ENCODE assay signal across 44 mouse cellular contexts in genomic region chr5:108403453-108403852, GRCm38 (mm10). TPM values are rescaled to one million over a fixed set of nuclear protein-coding genes. Genes with fewer than 3 reads are reported as not detected.
"Had no signal": no experiment of that assay in that cellular context is flagged by ENCODE, and none has a peak within 500 bp of the region (broad histone marks: within the 10 kb centered on the region; RNA-seq: fewer than 3 reads in every experiment).

No protein-coding gene starts in this region.

- H3K9ac ChIP-seq: heart, embryonic 12.5 days; heart, embryonic 13.5 days; heart, embryonic 15.5 days; hindbrain, embryonic 12.5 days; hindbrain, embryonic 13.5 days; hindbrain, embryonic 14.5 days; hindbrain, embryonic 15.5 days; intestine, embryonic 15.5 days; kidney, embryonic 15.5 days had no signal

- H3K4me2 ChIP-seq: heart, embryonic 11.5 days; heart, embryonic 12.5 days; heart, embryonic 13.5 days; heart, embryonic 15.5 days; hindbrain, embryonic 12.5 days; hindbrain, embryonic 13.5 days; hindbrain, embryonic 14.5 days; hindbrain, embryonic 15.5 days; intestine, embryonic 15.5 days; kidney, embryonic 15.5 days had no signal

- H3K4me1 ChIP-seq: heart, embryonic 10.5 days; heart, embryonic 12.5 days; heart, embryonic 13.5 days; heart, embryonic 15.5 days; hindbrain, embryonic 10.5 days; hindbrain, embryonic 12.5 days; hindbrain, embryonic 13.5 days; hindbrain, embryonic 15.5 days; intestine, embryonic 15.5 days; kidney, embryonic 15.5 days had no signal

- ATAC-seq: hindbrain, embryonic 16.5 days; hindbrain, postnatal 0 days; inflammation-experienced regulatory T-cells, adult 6 months; intestine, embryonic 15.5 days; intestine, embryonic 16.5 days; intestine, postnatal 0 days had no signal

- DNase-seq: heart, postnatal 10 days; heart, postnatal 14 days; heart, postnatal 36 days; heart, postnatal 4 days; kidney, adult 11 months; kidney, adult 18-20 months; kidney, adult 2 months; kidney, adult 8-10 months; kidney, adult 9 months; kidney, postnatal 10 days; kidney, postnatal 14 days; kidney, postnatal 25 days; kidney, postnatal 36 days; kidney, postnatal 4 days; layer of hippocampus, adult 9-11 months; layer of hippocampus, postnatal 36 days had no signal

- H3K27ac ChIP-seq: heart, embryonic 10.5 days; heart, embryonic 13.5 days; heart, embryonic 15.5 days; hindbrain, embryonic 10.5 days; hindbrain, embryonic 12.5 days; hindbrain, embryonic 13.5 days; hindbrain, embryonic 14.5 days; hindbrain, embryonic 15.5 days; hindbrain, postnatal 0 days; intestine, embryonic 15.5 days; kidney, embryonic 15.5 days; kidney, postnatal 0 days; layer of hippocampus, adult 2 months; left cerebral cortex, adult 2 months had no signal

- H3K4me3 ChIP-seq: heart, embryonic 10.5 days; heart, embryonic 12.5 days; heart, embryonic 13.5 days; heart, embryonic 15.5 days; hindbrain, embryonic 10.5 days; hindbrain, embryonic 12.5 days; hindbrain, embryonic 13.5 days; hindbrain, embryonic 15.5 days; intestine, embryonic 15.5 days; kidney, embryonic 15.5 days; layer of hippocampus, adult 2 months; left cerebral cortex, adult 2 months had no signal

- H3K36me3 ChIP-seq: heart, embryonic 10.5 days; heart, embryonic 12.5 days; heart, embryonic 13.5 days; heart, embryonic 15.5 days; hindbrain, embryonic 10.5 days; hindbrain, embryonic 12.5 days; hindbrain, embryonic 13.5 days; hindbrain, embryonic 15.5 days; intestine, embryonic 15.5 days; kidney, embryonic 15.5 days had no signal

- H3K27me3 ChIP-seq: heart, embryonic 13.5 days; hindbrain, embryonic 13.5 days; hindbrain, embryonic 15.5 days; intestine, embryonic 15.5 days; kidney, embryonic 15.5 days had no signal

- H3K9me3 ChIP-seq: heart, embryonic 10.5 days; heart, embryonic 12.5 days; heart, embryonic 13.5 days; heart, embryonic 15.5 days; hindbrain, embryonic 10.5 days; hindbrain, embryonic 12.5 days; hindbrain, embryonic 13.5 days; hindbrain, embryonic 15.5 days; intestine, embryonic 15.5 days; kidney, embryonic 15.5 days had no signal

RNA-seq across cellular contexts. Expression of gene Pde6b, which starts 15.3 kb away (rescaled TPM):
- total RNA-seq: heart, postnatal 10 days; heart, postnatal 14 days; heart, postnatal 36 days; heart, postnatal 4 days; hindbrain, postnatal 0 days had no signal
- polyA plus RNA-seq: heart, embryonic 14.5 days; hindbrain, embryonic 16.5 days; kidney, adult 2 months; large intestine, adult 2 months had no signal

RNA-seq across cellular contexts. Expression of gene Gm42517, which starts 35.7 kb away (rescaled TPM):
- total RNA-seq: hematopoietic stem cell, adult 5-6 weeks had no signal
- polyA plus RNA-seq: heart, embryonic 12.5 days; heart, embryonic 13.5 days; heart, embryonic 15.5 days; heart, embryonic 16.5 days; heart, postnatal 0 days; hindbrain, embryonic 10.5 days; inflammation-experienced regulatory T-cells, adult 6 months; intestine, embryonic 14.5 days; kidney, embryonic 14.5 days; kidney, embryonic 15.5 days had no signal

RNA-seq across cellular contexts. Expression of gene Mfsd7a, which starts 45.2 kb away (rescaled TPM):
- polyA plus RNA-seq: hindbrain, embryonic 11.5 days; inflammation-experienced regulatory T-cells, adult 6 months had no signal
